Mouse (Mus musculus) skeletal muscle tissue, postnatal 0 days (tissue): Measurements from ENCODE around the gene Narf. TPM values are rescaled to one million over a fixed set of nuclear protein-coding genes. Genes with fewer than 3 reads are reported as not detected.

ENCODE experiments used
- polyA plus RNA-seq: library from polyadenylated mRNA; unstranded; fragments of >200 nt; fragmentation: Nextera tagmentation; extraction: Ambion mirVana; gene quantifications from 2 replicates; pipeline ENCODE4 v1.2.1, GENCODE M21; 2015

Narf gene
- 20.4 and 23.9 TPM in 2 replicates for polyA plus RNA-seq

GRCm38 (mm10) chr11:121236564-121237344 is at the start of gene Narf:
Gene Narf, plus strand, starts transcription at chr11:121237253.

GRCm38 (mm10) chr11:121204161-121205006 is 32.7 kb upstream of the Narf start, which contains the start of the genes Hexdc and Ogfod3:
Gene Hexdc, plus strand, starts transcription at chr11:121204433.
Gene Ogfod3, minus strand, starts transcription at chr11:121204711.

DNA sequence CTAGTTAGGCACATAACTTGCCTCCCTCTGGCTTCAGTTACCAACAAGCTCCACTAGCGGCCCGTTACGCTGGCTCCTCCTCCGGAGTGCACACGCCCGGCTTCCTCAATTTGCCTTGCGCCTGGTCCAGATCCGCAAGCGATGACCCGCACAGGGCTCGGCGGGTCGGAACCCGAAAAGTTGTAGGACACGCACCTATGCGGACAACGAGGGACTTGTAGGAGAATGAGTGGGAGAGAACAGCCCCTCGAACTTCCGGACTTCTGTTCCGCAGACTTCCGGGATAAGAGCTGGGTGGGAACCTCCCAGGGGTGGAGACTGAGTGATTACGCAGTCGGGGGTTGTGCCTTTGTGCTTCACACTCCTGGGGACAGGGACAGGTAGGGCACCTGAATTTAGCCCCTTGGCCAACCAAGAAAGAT is 8.0 kb upstream of the Narf start, which contains the start of gene Cybc1:
TSS of gene Cybc1 (minus strand) at position 305 of the 422 bp plus-strand sequence.

GRCm38 (mm10) chr11:121259160-121260100 is 22.4 kb downstream of the Narf start, which contains the start of gene Foxk2:
Gene Foxk2, plus strand, starts transcription at chr11:121259990.

Other genes with a start within 250 kb of the Narf start
- 49.8 and 50.0 TPM in 2 replicates for gene Csnk1d, start 245.9 kb upstream of the Narf start, polyA plus RNA-seq
- gene Cd7, start 197.8 kb upstream of the Narf start, polyA plus RNA-seq = 0.13 and 0.50 TPM in 2 replicates
- gene Sectm1b, start 173.7 kb upstream of the Narf start, polyA plus RNA-seq = not detected in 2 replicates
- gene Sectm1a, start 156.0 kb upstream of the Narf start, polyA plus RNA-seq = 0.10 and 0.16 TPM in 2 replicates
- not detected in 2 replicates for gene Tex19.2, start 118.6 kb upstream of the Narf start, polyA plus RNA-seq
- 0.07 and 0.12 TPM in 2 replicates for gene Tex19.1, start 91.1 kb upstream of the Narf start, polyA plus RNA-seq
- 2.7 and 3.2 TPM in 2 replicates for gene Uts2r, start 77.0 kb upstream of the Narf start, polyA plus RNA-seq
- 5.0 and 5.6 TPM in 2 replicates for gene Hexdc, start 32.8 kb upstream of the Narf start, polyA plus RNA-seq
- gene Ogfod3, start 32.5 kb upstream of the Narf start, polyA plus RNA-seq = 22.1 and 23.6 TPM in 2 replicates
- gene Cybc1, start 7.9 kb upstream of the Narf start, polyA plus RNA-seq = 9.3 and 12.4 TPM in 2 replicates
- 3.8 and 4.1 TPM in 2 replicates for gene Foxk2, start 22.7 kb downstream of the Narf start, polyA plus RNA-seq
- 54.1 and 57.8 TPM in 2 replicates for gene Wdr45b, start 117.2 kb downstream of the Narf start, polyA plus RNA-seq
- gene Rab40b, start 151.0 kb downstream of the Narf start, polyA plus RNA-seq = 101 and 105 TPM in 2 replicates
- gene Fn3krp, start 184.1 kb downstream of the Narf start, polyA plus RNA-seq = 6.3 and 6.8 TPM in 2 replicates
- gene Fn3k, start 197.7 kb downstream of the Narf start, polyA plus RNA-seq = 17.0 and 17.3 TPM in 2 replicates
- gene Tbcd, start 214.7 kb downstream of the Narf start, polyA plus RNA-seq = 14.2 TPM in 2 replicates